In the genomic region with DNA sequence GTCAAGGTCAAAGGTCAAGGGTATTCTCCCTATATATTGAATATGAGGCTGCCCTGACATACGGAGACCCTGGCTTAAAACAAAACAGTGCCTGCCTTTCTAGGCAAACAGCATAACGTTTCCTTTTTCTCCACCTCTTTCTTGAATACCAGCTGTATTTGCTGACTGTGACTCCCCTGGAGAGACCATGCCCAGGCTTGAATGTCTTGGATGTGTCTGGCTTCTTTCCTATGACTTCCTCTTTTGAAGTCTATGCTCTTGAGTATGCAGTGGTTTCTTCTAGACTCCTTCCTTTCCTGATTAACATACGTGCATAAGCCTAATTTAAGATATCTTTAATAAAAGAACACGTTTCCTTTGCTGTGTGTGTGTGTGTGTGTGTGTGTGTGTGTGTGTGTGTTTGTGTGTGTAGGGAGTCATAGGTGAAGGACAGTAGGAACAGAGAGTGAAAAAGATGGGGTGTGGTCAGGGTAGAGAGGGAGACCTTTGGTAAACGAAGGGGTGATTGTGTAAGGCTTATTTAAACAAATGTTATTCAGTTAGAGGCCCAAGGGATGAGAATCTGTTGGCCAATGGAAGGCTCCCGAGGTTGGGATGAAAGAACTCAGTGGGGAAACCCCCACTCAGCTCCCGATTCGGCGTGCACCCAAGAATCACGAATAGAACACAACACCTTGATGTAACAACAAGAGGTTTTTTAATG, we compare ENCODE assay signal across 23 mouse cellular contexts. TPM values are rescaled to one million over a fixed set of nuclear protein-coding genes. Genes with fewer than 3 reads are reported as not detected.
DNase-seq lines count a peak whose midpoint lies in the region; ATAC-seq and TF ChIP-seq lines count a peak whose summit lies in the region.
"Had no signal": no experiment of that assay in that cellular context is flagged by ENCODE, and none has a peak within 500 bp of the region (broad histone marks: within the 10 kb centered on the region; RNA-seq: fewer than 3 reads in every experiment).

No protein-coding gene starts in this region.

- H3K9me3 ChIP-seq in CH12.LX (replicated peaks; ENCODE audit: low read length) (no peaks in the 10 kb centered on the region), ES-E14 (ENCODE audit: control insufficient read depth, insufficient read depth, low read depth, low read length) (no peaks in the 10 kb centered on the region)
- no peaks in the 10 kb centered on the region for H3K9me3 ChIP-seq in liver, embryonic 16.5 days (replicated peaks; ENCODE audit: control insufficient read depth, low read length)
- H3K9me3 ChIP-seq: forebrain, embryonic 15.5 days; hindbrain, embryonic 13.5 days; kidney, embryonic 15.5 days had no signal

- TF ChIP-seq RAD21 in CH12.LX (IDR thresholded peaks at IDR 0.05; ENCODE audit: low read depth, low read length), result no peak

- no peak for TF ChIP-seq EP300 in CH12.LX (IDR thresholded peaks at IDR 0.05; ENCODE audit: low read length)

- H3K4me1 ChIP-seq in CH12.LX (ENCODE audit: control insufficient read depth in 1 of 2, insufficient read depth in 2 of 2) (peaks cover 42 to 87% of the 10 kb centered on the region in 2 experiments), ES-E14 (ENCODE audit: control insufficient read depth in 2 of 2, insufficient read depth in 2 of 2, low read length in 2 of 2, poor library complexity in 1 of 2) (peaks cover 28 to 42% of the 10 kb centered on the region in 2 experiments)
- peaks cover 34% of the 10 kb centered on the region for H3K4me1 ChIP-seq in liver, embryonic 16.5 days (ENCODE audit: control insufficient read depth, low read depth, low read length)

- DNase-seq in CH12.LX (ENCODE audit: extremely low read depth), result no peak
- DNase-seq in ES-E14 (ENCODE audit: low read depth, low spot score), result no peak
- no peak for DNase-seq in layer of hippocampus, adult 18-20 months (ENCODE audit: low spot score in 2 of 2)
- no peak for DNase-seq in spleen, adult 18-20 months
- no peak for DNase-seq in layer of hippocampus, postnatal 10 days (ENCODE audit: low spot score in 2 of 2)
- DNase-seq: cerebellum, adult 11 months; cerebellum, postnatal 25 days; heart, postnatal 10 days; thymus, postnatal 36 days had no signal

- H3K4me3 ChIP-seq in CH12.LX (replicated peaks in 1 of 3; ENCODE audit: low read depth in 2 of 3, low read length in 2 of 3, poor library complexity in 1 of 3) (peak overlapping the region in 1 of 3 experiments; percentile 21), ES-E14 (ENCODE audit: insufficient read depth in 1 of 2, low read depth in 1 of 2, low read length in 2 of 2, poor library complexity in 1 of 2, severe bottlenecking in 1 of 2) (no peak overlapping the region)
- H3K4me3 ChIP-seq in liver, embryonic 16.5 days (ENCODE audit: low read depth, low read length), result no peak overlapping the region
- H3K4me3 ChIP-seq: forebrain, embryonic 15.5 days; hindbrain, embryonic 13.5 days; kidney, embryonic 15.5 days; left cerebral cortex, adult 2 months had no signal

- H3K36me3 ChIP-seq in CH12.LX (replicated peaks in 1 of 2; ENCODE audit: control insufficient read depth in 1 of 2, insufficient read depth in 1 of 2, low read length in 1 of 2) (peaks cover 21 to 64% of the 10 kb centered on the region in 2 experiments), ES-E14 (ENCODE audit: control insufficient read depth, insufficient read depth, low read length, poor library complexity, severe bottlenecking) (peaks cover 5% of the 10 kb centered on the region)
- peaks cover 6% of the 10 kb centered on the region; the same call in 1 of the 2 replicates for H3K36me3 ChIP-seq in liver, embryonic 16.5 days (ENCODE audit: control insufficient read depth, insufficient read depth)
- H3K36me3 ChIP-seq: forebrain, embryonic 15.5 days; kidney, embryonic 15.5 days had no signal

- 50% methylated on average over 10 of the region's 10 CpGs for WGBS in liver, embryonic 16.5 days (ENCODE audit: insufficient replicate concordance)

- no peaks in the 10 kb centered on the region for H3K27me3 ChIP-seq in CH12.LX (replicated peaks)
- H3K27me3 ChIP-seq in liver, embryonic 16.5 days (ENCODE audit: control insufficient read depth, insufficient read depth, low read depth, low read length), result no peaks in the 10 kb centered on the region
- H3K27me3 ChIP-seq: forebrain, embryonic 15.5 days; hindbrain, embryonic 13.5 days; kidney, embryonic 15.5 days; Patski had no signal

- ATAC-seq in common myeloid progenitor, adult 5-6 weeks (replicated peaks; ENCODE audit: low read depth, poor library complexity, severe bottlenecking), result peak; percentile 37
- peak; percentile 80 for ATAC-seq in liver, embryonic 16.5 days (ENCODE audit: low read depth)
- ATAC-seq: CD4-positive, CD25-positive, alpha-beta regulatory T cell, adult 4 months; forebrain, embryonic 15.5 days; lung, postnatal 0 days; Patski had no signal

- peak overlapping the region; percentile 11; the same call in 1 of the 2 replicates for H3K4me2 ChIP-seq in CH12.LX (ENCODE audit: insufficient read depth, low read depth, poor library complexity, severe bottlenecking)
- no peak overlapping the region for H3K4me2 ChIP-seq in liver, embryonic 16.5 days (ENCODE audit: low read depth, low read length)
- H3K4me2 ChIP-seq: forebrain, embryonic 15.5 days; hindbrain, embryonic 13.5 days; kidney, embryonic 15.5 days had no signal

- dilution Hi-C loops in CH12.LX (cut with MboI; ENCODE audit: extremely low pct_ligation_motif_present, extremely low pct_unique_long_range_greater_than_20kb, low sequenced_read_pairs), result no loop called here

- H3K79me2 ChIP-seq in CH12.LX (replicated peaks; ENCODE audit: control insufficient read depth, extremely low read depth, insufficient read depth, poor library complexity, severe bottlenecking), result peaks cover 3% of the 10 kb centered on the region; the same call in 1 of the 2 replicates

- in situ Hi-C loops in CH12.LX (cut with MboI; ENCODE audit: low pct_ligation_motif_present, low pct_unique_long_range_greater_than_20kb, low sequenced_read_pairs), result loop anchor here (25.0 kb wide), 1 partner anchor 238 kb away; a partner anchor contains a TSS
- in situ Hi-C loops in ES-E14 (cut with MboI; ENCODE audit: low sequenced_read_pairs in 2 of 2, unreplicated experiment in 2 of 2), result no loop called here

- no peak for TF ChIP-seq POLR2A in CH12.LX (IDR thresholded peaks at IDR 0.05; ENCODE audit: low read depth, low read length)

- no peak for TF ChIP-seq CTCF in CH12.LX (conservative IDR thresholded peaks at IDR 0.05 in 1 of 2, IDR thresholded peaks at IDR 0.05 in 1 of 2; ENCODE audit: low read depth in 2 of 2, low read length in 2 of 2)

- H3K9ac ChIP-seq in CH12.LX (ENCODE audit: insufficient read depth, low read depth), result no peak overlapping the region
- H3K9ac ChIP-seq in ES-E14 (ENCODE audit: insufficient read depth, low read depth, low read length, poor library complexity, severe bottlenecking), result no peak overlapping the region
- no peak overlapping the region for H3K9ac ChIP-seq in liver, embryonic 16.5 days (ENCODE audit: low read depth, low read length)
- H3K9ac ChIP-seq: forebrain, embryonic 15.5 days; hindbrain, embryonic 13.5 days; kidney, embryonic 15.5 days had no signal

- H3K27ac ChIP-seq in CH12.LX (ENCODE audit: insufficient read depth, low read depth) (peak overlapping the region; percentile 86), ES-E14 (ENCODE audit: insufficient read depth, low read depth, low read length, poor library complexity, severe bottlenecking) (peak overlapping the region; percentile 85)
- H3K27ac ChIP-seq in liver, embryonic 16.5 days (ENCODE audit: low read length), result peak overlapping the region; percentile 69
- H3K27ac ChIP-seq: forebrain, embryonic 15.5 days; hindbrain, embryonic 13.5 days; kidney, embryonic 15.5 days; left cerebral cortex, adult 2 months had no signal

TF ChIP-seq in CH12.LX, 34 proteins besides CTCF, POLR2A, EP300 and RAD21 (continues in another document):
- TF ChIP-seq MXI1 (IDR thresholded peaks at IDR 0.05; ENCODE audit: low read depth, low read length) (no peak), MEF2A (IDR thresholded peaks at IDR 0.05; ENCODE audit: borderline replicate concordance, low read depth, low read length) (no peak), NRF1 (IDR thresholded peaks at IDR 0.05; ENCODE audit: low read depth, low read length) (no peak), POLR2AphosphoS2 (IDR thresholded peaks at IDR 0.05; ENCODE audit: low read depth, low read length) (no peak), TBP (conservative IDR thresholded peaks at IDR 0.05; ENCODE audit: low read depth, low read length) (no peak)

TF ChIP-seq in ES-E14, 5 proteins besides CTCF, POLR2A, EP300 and RAD21:
- TF ChIP-seq ZNF384 (IDR thresholded peaks at IDR 0.05; ENCODE audit: low read depth, low read length) (no peak), ZC3H11A (IDR thresholded peaks at IDR 0.05; ENCODE audit: borderline replicate concordance, low read depth, low read length) (no peak), MAFK (IDR thresholded peaks at IDR 0.05; ENCODE audit: insufficient read depth, low read depth, low read length) (0 out of 2 replicates have a peak, but pooled peaks have one; percentile 44), CHD2 (IDR thresholded peaks at IDR 0.05; ENCODE audit: low read depth, low read length) (no peak)
TF ChIP-seq in ES-E14: peak in this region for 1.

RNA-seq across cellular contexts. Expression of a gene that starts 8.2 kb away (rescaled TPM):
- total RNA-seq in CH12.LX (2012; rRNA removed) (not detected in 2 replicates), CH12.LX (2014; rRNA removed) (0.11 TPM in 1 of 2 replicates, not detected in the other), ES-E14 (2012; rRNA removed) (0.80 and 1.1 TPM in 2 replicates)
- polyA plus RNA-seq in CH12.LX (2012; ENCODE audit: insufficient read length, low read depth), result not detected in 2 replicates
- total RNA-seq in common myeloid progenitor, adult 5-6 weeks (2017), result not detected in 2 replicates
- polyA plus RNA-seq in liver, embryonic 16.5 days (2015; fragmentation: Nextera tagmentation; extraction: Ambion mirVana), result not detected in 2 replicates
- total RNA-seq in layer of hippocampus, adult 18-20 months (2021), result not detected
- not detected for total RNA-seq in layer of hippocampus, postnatal 10 days (2021)
- total RNA-seq: gastrocnemius, adult 8-10 months; heart, adult 8-10 months; left cerebral cortex, adult 2 months had no signal
- polyA plus RNA-seq: CD4-positive, CD25-positive, alpha-beta regulatory T cell, adult 4 months; forebrain, embryonic 15.5 days; hindbrain, embryonic 13.5 days; intestine, embryonic 14.5 days; kidney, embryonic 15.5 days; limb, embryonic 11.5 days; lung, postnatal 0 days; neural tube, embryonic 11.5 days had no signal

RNA-seq across cellular contexts. Expression of a gene that starts 17.9 kb away (rescaled TPM):
- 47.6 and 60.3 TPM in 2 replicates for total RNA-seq in CH12.LX (2012; rRNA removed)
- 138 and 146 TPM in 2 replicates for total RNA-seq in CH12.LX (2014; rRNA removed)
- 57.2 and 62.8 TPM in 2 replicates for polyA plus RNA-seq in CH12.LX (2012; ENCODE audit: insufficient read length, low read depth)
- total RNA-seq in ES-E14 (2012; rRNA removed), result 52.3 and 93.2 TPM in 2 replicates
- 16.3 TPM in 2 replicates for total RNA-seq in common myeloid progenitor, adult 5-6 weeks (2017)
- 60.5 and 66.1 TPM in 2 replicates for polyA plus RNA-seq in liver, embryonic 16.5 days (2015; fragmentation: Nextera tagmentation; extraction: Ambion mirVana)
- total RNA-seq in layer of hippocampus, adult 18-20 months (2021), result 1 to 10 TPM; 3.3 to 4.0 TPM
- total RNA-seq in layer of hippocampus, postnatal 10 days (2021), result 1 to 10 TPM; 1.9 to 2.4 TPM

RNA-seq across cellular contexts. Expression of a gene that starts 29.2 kb away (rescaled TPM):
- total RNA-seq in CH12.LX (2012; rRNA removed), result 301 and 349 TPM in 2 replicates
- 450 and 454 TPM in 2 replicates for total RNA-seq in CH12.LX (2014; rRNA removed)
- 454 and 493 TPM in 2 replicates for polyA plus RNA-seq in CH12.LX (2012; ENCODE audit: insufficient read length, low read depth)
- total RNA-seq in ES-E14 (2012; rRNA removed), result 261 and 373 TPM in 2 replicates
- 316 and 331 TPM in 2 replicates for total RNA-seq in common myeloid progenitor, adult 5-6 weeks (2017)
- polyA plus RNA-seq in liver, embryonic 16.5 days (2015; fragmentation: Nextera tagmentation; extraction: Ambion mirVana), result 100 and 101 TPM in 2 replicates
- total RNA-seq in layer of hippocampus, adult 18-20 months (2021), result 100 to 1,000 TPM; 284 to 304 TPM
- total RNA-seq in layer of hippocampus, postnatal 10 days (2021), result 100 to 1,000 TPM; 325 to 347 TPM
